ENCODE assay signal across 8 mouse cellular contexts in genomic region chr8:73618946-73619345, GRCm38 (mm10).
A peak's percentile ranks its signal among the peaks of the same experiment; 100 is the strongest.
DNase-seq lines count a peak whose midpoint lies in the region; ATAC-seq and TF ChIP-seq lines count a peak whose summit lies in the region.

No protein-coding gene starts in this region.

- H3K4me3 ChIP-seq in forebrain, embryonic 11.5 days (ENCODE audit: low read depth, low read length): no peak overlapping the region
- no peak overlapping the region for H3K4me3 ChIP-seq in forebrain, embryonic 14.5 days (ENCODE audit: low read depth, low read length)
- H3K4me3 ChIP-seq in thymus, adult 2 months (ENCODE audit: control insufficient read depth, insufficient read depth, low read length): no peak overlapping the region
- no peak overlapping the region for H3K4me3 ChIP-seq in hindbrain, embryonic 14.5 days (replicated peaks; ENCODE audit: low read length)

- no peak for TF ChIP-seq CTCF in thymus, adult 2 months (IDR thresholded peaks at IDR 0.05; ENCODE audit: borderline replicate concordance, control insufficient read depth, extremely low read depth, insufficient read depth, low read length, poor library complexity)

- H3K36me3 ChIP-seq in forebrain, embryonic 11.5 days (ENCODE audit: control insufficient read depth, insufficient read depth, low read length): no peaks in the 10 kb centered on the region
- H3K36me3 ChIP-seq in forebrain, embryonic 14.5 days (ENCODE audit: control insufficient read depth, insufficient read depth, low read length): no peaks in the 10 kb centered on the region
- H3K36me3 ChIP-seq in thymus, adult 2 months (ENCODE audit: control insufficient read depth, insufficient read depth, low read length): no peaks in the 10 kb centered on the region
- no peaks in the 10 kb centered on the region for H3K36me3 ChIP-seq in hindbrain, embryonic 14.5 days (replicated peaks; ENCODE audit: control insufficient read depth, insufficient read depth)

- no peak overlapping the region for H3K9ac ChIP-seq in forebrain, embryonic 11.5 days (ENCODE audit: low read length)
- H3K9ac ChIP-seq in forebrain, embryonic 14.5 days (ENCODE audit: low read length): no peak overlapping the region
- no peak overlapping the region for H3K9ac ChIP-seq in hindbrain, embryonic 14.5 days

- no peak overlapping the region for H3K4me2 ChIP-seq in forebrain, embryonic 11.5 days (ENCODE audit: low read depth, low read length, severe bottlenecking)
- no peak overlapping the region for H3K4me2 ChIP-seq in forebrain, embryonic 14.5 days (ENCODE audit: low read length)
- H3K4me2 ChIP-seq in hindbrain, embryonic 14.5 days (replicated peaks): no peak overlapping the region

- no peak for TF ChIP-seq POLR2A in thymus, adult 2 months (IDR thresholded peaks at IDR 0.05; ENCODE audit: control insufficient read depth, extremely low read depth, insufficient read depth, low read length, poor library complexity)

- WGBS in forebrain, embryonic 11.5 days: 82% methylated on average over 1 of the region's 1 CpGs
- WGBS in forebrain, embryonic 14.5 days: 89% methylated on average over 1 of the region's 1 CpGs
- WGBS in thymus, adult 2 months: 85% methylated on average over 1 of the region's 1 CpGs
- 83% methylated on average over 1 of the region's 1 CpGs for whole genome bisulfite sequencing in hindbrain, embryonic 14.5 days

- no peaks in the 10 kb centered on the region for H3K4me1 ChIP-seq in forebrain, embryonic 11.5 days (replicated peaks; ENCODE audit: control insufficient read depth, insufficient read depth, low read length)
- H3K4me1 ChIP-seq in forebrain, embryonic 14.5 days (ENCODE audit: control insufficient read depth, insufficient read depth, low read length): no peaks in the 10 kb centered on the region
- H3K4me1 ChIP-seq in thymus, adult 2 months (replicated peaks; ENCODE audit: control insufficient read depth, insufficient read depth, low read length): no peaks in the 10 kb centered on the region
- no peaks in the 10 kb centered on the region for H3K4me1 ChIP-seq in hindbrain, embryonic 14.5 days (replicated peaks; ENCODE audit: control insufficient read depth, insufficient read depth, low read length)

- ATAC-seq in forebrain, embryonic 11.5 days (replicated peaks; ENCODE audit: low FRiP score): peak; percentile 61; the same call in 1 of the 2 replicates
- no peak for ATAC-seq in forebrain, embryonic 14.5 days
- peak; percentile 55 for ATAC-seq in hindbrain, embryonic 14.5 days (ENCODE audit: low FRiP score)

- peaks cover 5% of the 10 kb centered on the region for H3K9me3 ChIP-seq in forebrain, embryonic 11.5 days (ENCODE audit: control insufficient read depth, low read length)
- peaks cover 4% of the 10 kb centered on the region for H3K9me3 ChIP-seq in forebrain, embryonic 14.5 days (replicated peaks; ENCODE audit: control insufficient read depth, low read length)
- peaks cover 5% of the 10 kb centered on the region for H3K9me3 ChIP-seq in hindbrain, embryonic 14.5 days (ENCODE audit: control insufficient read depth, low read length)

- H3K27me3 ChIP-seq in forebrain, embryonic 11.5 days (ENCODE audit: control insufficient read depth, insufficient read depth, low read length): no peaks in the 10 kb centered on the region
- H3K27me3 ChIP-seq in forebrain, embryonic 14.5 days (replicated peaks; ENCODE audit: control insufficient read depth, insufficient read depth, low read length): no peaks in the 10 kb centered on the region
- H3K27me3 ChIP-seq in thymus, adult 2 months (ENCODE audit: control insufficient read depth, insufficient read depth, low read length): no peaks in the 10 kb centered on the region
- no peaks in the 10 kb centered on the region for H3K27me3 ChIP-seq in hindbrain, embryonic 14.5 days (ENCODE audit: control insufficient read depth, insufficient read depth, low read length)

- peak; percentile 50 for DNase-seq in forebrain, embryonic 11.5 days (ENCODE audit: low spot score)
- no peak for DNase-seq in forebrain, embryonic 14.5 days (ENCODE audit: low spot score)
- DNase-seq in thymus, adult 2 months: peak; percentile 1
- DNase-seq in thymus, adult 18-20 months: no peak
- no peak for DNase-seq in hindbrain, embryonic 14.5 days (ENCODE audit: low spot score)
- peak; percentile 10 for DNase-seq in naive thymus-derived CD4-positive, alpha-beta T cell, adult 2 months (ENCODE audit: low read depth)
- no peak for DNase-seq in layer of hippocampus, adult 8-10 months (ENCODE audit: low spot score in 2 of 2)
- no peak for DNase-seq in frontal cortex, postnatal 36 days (ENCODE audit: low spot score in 2 of 2)

- no peak overlapping the region for H3K27ac ChIP-seq in forebrain, embryonic 11.5 days (ENCODE audit: low read depth, low read length)
- H3K27ac ChIP-seq in forebrain, embryonic 14.5 days (ENCODE audit: low read depth, low read length): no peak overlapping the region
- H3K27ac ChIP-seq in thymus, adult 2 months (ENCODE audit: control insufficient read depth, insufficient read depth, low read length): no peak overlapping the region
- H3K27ac ChIP-seq in hindbrain, embryonic 14.5 days: no peak overlapping the region

Comparison
In these comparisons a context has a peak if more than half of its experiments do, and no peak if none do; other contexts are left out.
1. DNase-seq: peak in forebrain, embryonic 11.5 days (single experiment), thymus, adult 2 months (single experiment) and naive thymus-derived CD4-positive, alpha-beta T cell, adult 2 months (single experiment); none in forebrain, embryonic 14.5 days (single experiment), thymus, adult 18-20 months (0 of 2), hindbrain, embryonic 14.5 days (single experiment), layer of hippocampus, adult 8-10 months (0 of 2) and frontal cortex, postnatal 36 days (0 of 2).